Mouse (Mus musculus): ENCODE results near the gene Ebf1.

Ebf1 gene

GRCm38 (mm10) chr11:44953863-44954262 is 336.7 kb downstream of the Ebf1 start:
- no peak for DNase-seq (ENCODE audit: low spot score in 2 of 2)

GRCm38 (mm10) chr11:44954362-44954761 is 337.2 kb downstream of the Ebf1 start:
- no peak for DNase-seq (ENCODE audit: low spot score in 2 of 2)

GRCm38 (mm10) chr11:44962746-44963440 is 345.8 kb downstream of the Ebf1 start:
- DNase-seq (ENCODE audit: low spot score in 2 of 2): no peak

GRCm38 (mm10) chr11:44969011-44969410 is 351.9 kb downstream of the Ebf1 start:
- DNase-seq (ENCODE audit: low spot score in 2 of 2): no peak

- DNase-seq (ENCODE audit: low spot score in 2 of 2): no peak
Measured at GRCm38 (mm10) chr11:44974271-44974670, 357.2 kb downstream of the Ebf1 start.

GRCm38 (mm10) chr11:44975151-44975550 is 358.0 kb downstream of the Ebf1 start:
- DNase-seq (ENCODE audit: low spot score in 2 of 2): no peak

GRCm38 (mm10) chr11:44976254-44976802 is 359.2 kb downstream of the Ebf1 start:
- DNase-seq (ENCODE audit: low spot score in 2 of 2): no peak

GRCm38 (mm10) chr11:44977921-44978397 is 360.8 kb downstream of the Ebf1 start:
- DNase-seq (ENCODE audit: low spot score in 2 of 2): no peak

- no peak for DNase-seq (ENCODE audit: low spot score in 2 of 2)
Measured at GRCm38 (mm10) chr11:44979391-44979790, 362.3 kb downstream of the Ebf1 start.

GRCm38 (mm10) chr11:44982225-44982624 is 365.1 kb downstream of the Ebf1 start:
- DNase-seq (ENCODE audit: low spot score in 2 of 2): no peak

- no peak for DNase-seq (ENCODE audit: low spot score in 2 of 2)
Measured at GRCm38 (mm10) chr11:44983961-44984360, 366.8 kb downstream of the Ebf1 start.

- no peak for DNase-seq (ENCODE audit: low spot score in 2 of 2)
Measured at GRCm38 (mm10) chr11:44984381-44984780, 367.3 kb downstream of the Ebf1 start.

- no peak for DNase-seq (ENCODE audit: low spot score in 2 of 2)
Measured at GRCm38 (mm10) chr11:44987796-44988195, 370.7 kb downstream of the Ebf1 start.

- no peak for DNase-seq (ENCODE audit: low spot score in 2 of 2)
Measured at GRCm38 (mm10) chr11:45002681-45003286, 385.7 kb downstream of the Ebf1 start.

- DNase-seq (ENCODE audit: low spot score in 2 of 2): no peak
Measured at GRCm38 (mm10) chr11:45003716-45004437, 386.8 kb downstream of the Ebf1 start.

- DNase-seq (ENCODE audit: low spot score in 2 of 2): no peak
Measured at GRCm38 (mm10) chr11:45007311-45007710, 390.2 kb downstream of the Ebf1 start.

- DNase-seq (ENCODE audit: low spot score in 2 of 2): peak; percentile 45 to 75
Measured at GRCm38 (mm10) chr11:45008078-45008477, 391.0 kb downstream of the Ebf1 start.

GRCm38 (mm10) chr11:45008760-45009159 is 391.6 kb downstream of the Ebf1 start:
- DNase-seq (ENCODE audit: low spot score in 2 of 2): no peak

- no peak for DNase-seq (ENCODE audit: low spot score in 2 of 2)
Measured at GRCm38 (mm10) chr11:45012081-45012480, 395.0 kb downstream of the Ebf1 start.

GRCm38 (mm10) chr11:45017493-45017892 is 400.4 kb downstream of the Ebf1 start:
- no peak for DNase-seq (ENCODE audit: low spot score in 2 of 2)

- no peak for DNase-seq (ENCODE audit: low spot score in 2 of 2)
Measured at GRCm38 (mm10) chr11:45026012-45026411, 408.9 kb downstream of the Ebf1 start.

- DNase-seq (ENCODE audit: low spot score in 2 of 2): no peak
Measured at GRCm38 (mm10) chr11:45026674-45027073, 409.6 kb downstream of the Ebf1 start.

Data from thymus, postnatal 10 days (tissue).